Comparison of ENCODE assay signal across 8 mouse cellular contexts in genomic region chr13:12395571-12395970, GRCm38 (mm10). TPM values are rescaled to one million over a fixed set of nuclear protein-coding genes. Genes with fewer than 3 reads are reported as not detected.
A peak's percentile ranks its signal among the peaks of the same experiment; 100 is the strongest.
DNase-seq lines count a peak whose midpoint lies in the region; ATAC-seq and TF ChIP-seq lines count a peak whose summit lies in the region.

No protein-coding gene starts in this region.

- no peak for TF ChIP-seq CTCF in G1E (IDR thresholded peaks at IDR 0.05; ENCODE audit: low read depth, low read length)

- WGBS in kidney, embryonic 16.5 days = under 1% methylated on average over 23 of the region's 23 CpGs
- under 1% methylated on average over 23 of the region's 23 CpGs for WGBS in embryonic facial prominence, embryonic 11.5 days
- under 1% methylated on average over 23 of the region's 23 CpGs for WGBS in midbrain, embryonic 12.5 days

- no peaks in the 10 kb centered on the region for H3K9me3 ChIP-seq in kidney, embryonic 16.5 days (ENCODE audit: low read length)
- H3K9me3 ChIP-seq in G1E (replicated peaks) = no peaks in the 10 kb centered on the region
- no peaks in the 10 kb centered on the region for H3K9me3 ChIP-seq in embryonic facial prominence, embryonic 11.5 days (replicated peaks; ENCODE audit: control insufficient read depth, low read length)
- no peaks in the 10 kb centered on the region for H3K9me3 ChIP-seq in midbrain, embryonic 12.5 days

- peak overlapping the region; percentile 94 for H3K4me3 ChIP-seq in kidney, embryonic 16.5 days (ENCODE audit: low read length)
- H3K4me3 ChIP-seq in G1E (ENCODE audit: low read depth, low read length) = peak overlapping the region; percentile 100
- H3K4me3 ChIP-seq in embryonic facial prominence, embryonic 11.5 days (ENCODE audit: low read depth, low read length) = peak overlapping the region; percentile 87
- peak overlapping the region; percentile 90 for H3K4me3 ChIP-seq in midbrain, embryonic 12.5 days

- peaks cover 24% of the 10 kb centered on the region for H3K36me3 ChIP-seq in kidney, embryonic 16.5 days (ENCODE audit: insufficient read depth, low read length)
- peaks cover 41% of the 10 kb centered on the region for H3K36me3 ChIP-seq in G1E (replicated peaks)
- no peaks in the 10 kb centered on the region for H3K36me3 ChIP-seq in embryonic facial prominence, embryonic 11.5 days (replicated peaks; ENCODE audit: control insufficient read depth, insufficient read depth, low read depth, low read length)
- peaks cover 17% of the 10 kb centered on the region for H3K36me3 ChIP-seq in midbrain, embryonic 12.5 days

- no peak overlapping the region for H3K27ac ChIP-seq in kidney, embryonic 16.5 days (ENCODE audit: low read length)
- H3K27ac ChIP-seq in embryonic facial prominence, embryonic 11.5 days (replicated peaks; ENCODE audit: low read depth, low read length) = no peak overlapping the region
- no peak overlapping the region; the same call in 1 of the 2 replicates for H3K27ac ChIP-seq in midbrain, embryonic 12.5 days (replicated peaks)

- DNase-seq in kidney, adult 8-10 months = no peak
- peak; percentile 38 for DNase-seq in G1E (ENCODE audit: low spot score)
- DNase-seq in embryonic facial prominence, embryonic 11.5 days (ENCODE audit: low spot score) = peak; percentile 29
- DNase-seq in frontal cortex, postnatal 36 days (ENCODE audit: low spot score in 2 of 2) = no peak
- DNase-seq in thymus, postnatal 14 days = no peak

- peaks cover 10% of the 10 kb centered on the region for H3K4me1 ChIP-seq in kidney, embryonic 16.5 days (ENCODE audit: insufficient read depth, low read length)
- peaks cover 30% of the 10 kb centered on the region for H3K4me1 ChIP-seq in G1E (ENCODE audit: insufficient read depth, low read depth, low read length)
- H3K4me1 ChIP-seq in embryonic facial prominence, embryonic 11.5 days (ENCODE audit: control insufficient read depth, insufficient read depth, low read length) = no peaks in the 10 kb centered on the region
- peaks cover 8% of the 10 kb centered on the region for H3K4me1 ChIP-seq in midbrain, embryonic 12.5 days

- H3K4me2 ChIP-seq in kidney, embryonic 16.5 days (replicated peaks; ENCODE audit: low read depth, low read length) = peak overlapping the region; percentile 96
- H3K4me2 ChIP-seq in embryonic facial prominence, embryonic 11.5 days (ENCODE audit: low read depth, low read length) = peak overlapping the region; percentile 79
- peak overlapping the region; percentile 94 for H3K4me2 ChIP-seq in midbrain, embryonic 12.5 days (replicated peaks)

- no peak; the same call in 1 of the 2 replicates for ATAC-seq in kidney, embryonic 16.5 days (ENCODE audit: low FRiP score, low TSS enrichment)
- ATAC-seq in G1E (ENCODE audit: extremely low read depth, insufficient number of reproducible peaks, low FRiP score, poor library complexity, severe bottlenecking) = no peak
- ATAC-seq in embryonic facial prominence, embryonic 11.5 days (replicated peaks; ENCODE audit: insufficient number of reproducible peaks, low FRiP score, low TSS enrichment, low read depth) = no peak
- ATAC-seq in inflammation-experienced regulatory T-cells, adult 6 months = peak; percentile 16
- no peak for ATAC-seq in midbrain, embryonic 12.5 days (ENCODE audit: low FRiP score, low read depth)

- H3K9ac ChIP-seq in kidney, embryonic 16.5 days (replicated peaks; ENCODE audit: low read length) = peak overlapping the region; percentile 75
- peak overlapping the region; percentile 65 for H3K9ac ChIP-seq in embryonic facial prominence, embryonic 11.5 days (replicated peaks; ENCODE audit: low read length)
- peak overlapping the region; percentile 72 for H3K9ac ChIP-seq in midbrain, embryonic 12.5 days (replicated peaks)

- 0 out of 2 replicates have a peak, but pooled peaks cover 2% of the 10 kb centered on the region for H3K27me3 ChIP-seq in kidney, embryonic 16.5 days (ENCODE audit: insufficient read depth, low read length)
- peaks cover 3% of the 10 kb centered on the region; the same call in 1 of the 2 replicates for H3K27me3 ChIP-seq in G1E (ENCODE audit: insufficient read depth, low read length)
- no peaks in the 10 kb centered on the region for H3K27me3 ChIP-seq in embryonic facial prominence, embryonic 11.5 days (ENCODE audit: control insufficient read depth, insufficient read depth, low read length)
- peaks cover 10% of the 10 kb centered on the region for H3K27me3 ChIP-seq in midbrain, embryonic 12.5 days

RNA-seq across cellular contexts. Expression of gene Heatr1, which starts 0.7 kb away (rescaled TPM):
- 19.3 and 21.0 TPM in 2 replicates for polyA plus RNA-seq in kidney, embryonic 16.5 days (2015; fragmentation: Nextera tagmentation; extraction: Ambion mirVana)
- total RNA-seq in G1E (2014; fragmentation: Nextera tagmentation) = 143 and 164 TPM in 2 replicates
- total RNA-seq in G1E (2017) = 262 and 271 TPM in 2 replicates
- polyA plus RNA-seq in G1E (2012) = 30.1 and 128 TPM in 2 replicates
- polyA plus RNA-seq in embryonic facial prominence, embryonic 11.5 days (2014; fragmentation: Nextera tagmentation; extraction: Ambion mirVana) = 38.6 and 38.9 TPM in 2 replicates
- polyA plus RNA-seq in inflammation-experienced regulatory T-cells, adult 6 months (2017; shearing (Covaris generic)) = 10 to 100 TPM; 22.9 to 36.1 (median 34.1) TPM
- 26.9 and 30.9 TPM in 2 replicates for polyA plus RNA-seq in midbrain, embryonic 12.5 days (2016; fragmentation: Nextera tagmentation; extraction: Ambion mirVana)

RNA-seq across cellular contexts. Expression of gene Actn2, which starts 55.0 kb away (rescaled TPM):
- polyA plus RNA-seq in kidney, embryonic 16.5 days (2015; fragmentation: Nextera tagmentation; extraction: Ambion mirVana) = 8.6 and 9.8 TPM in 2 replicates
- total RNA-seq in G1E (2014; fragmentation: Nextera tagmentation) (0.30 TPM in 1 of 2 replicates, not detected in the other), G1E (2017) (0.55 and 0.76 TPM in 2 replicates)
- polyA plus RNA-seq in G1E (2012) = not detected in 2 replicates
- 4.2 and 10.5 TPM in 2 replicates for polyA plus RNA-seq in embryonic facial prominence, embryonic 11.5 days (2014; fragmentation: Nextera tagmentation; extraction: Ambion mirVana)
- polyA plus RNA-seq in inflammation-experienced regulatory T-cells, adult 6 months (2017; shearing (Covaris generic)) = 10 to 100 TPM in 1 of 3 experiments, 1 to 10 TPM in 2; 2.5 to 36.2 (median 6.1) TPM
- polyA plus RNA-seq in midbrain, embryonic 12.5 days (2016; fragmentation: Nextera tagmentation; extraction: Ambion mirVana) = 0.73 and 1.2 TPM in 2 replicates

Comparison
In these comparisons a context has a peak if more than half of its experiments do, and no peak if none do; other contexts are left out.
1. DNase-seq: peak in G1E (single experiment) and embryonic facial prominence, embryonic 11.5 days (single experiment); none in kidney, adult 8-10 months (0 of 2), frontal cortex, postnatal 36 days (0 of 2) and thymus, postnatal 14 days (single experiment).
2. Peak in every context shown above with its lines, with median percentiles within 50 percentile points of each other: H3K4me2 ChIP-seq, H3K4me3 ChIP-seq and H3K9ac ChIP-seq.